Mouse (Mus musculus) stomach, postnatal 0 days (tissue): ENCODE measurements around the gene Trib2. TPM values are rescaled to one million over a fixed set of nuclear protein-coding genes. Genes with fewer than 3 reads are reported as not detected.
A peak's percentile ranks its signal among the peaks of the same experiment; 100 is the strongest.

ENCODE experiments used
- ATAC-seq: fragments of 200-750 bp; cut with Nextera tagmentation; 2 replicates; pipeline ENCODE4 v1.8.0; 2017; ENCODE audit not compliant: low FRiP score, low TSS enrichment
- DNase-seq: peaks from one replicate; pipeline ENCODE4 v3.0.0-alpha.2; 2016; ENCODE audit warnings: low spot score
- H3K27ac ChIP-seq: fragments of 300-500 bp; sonication (generic); replicated peaks from 2 replicates; pipeline ENCODE4 v1.5.1; 2014; ENCODE audit warnings: mild to moderate bottlenecking, control low read depth
- H3K27me3 ChIP-seq: fragments of 300-500 bp; sonication (generic); 2 replicates; pipeline ENCODE4 v1.6.1; 2014; ENCODE audit warnings: low read length; ENCODE audit not compliant: control insufficient read depth, insufficient read depth
- H3K36me3 ChIP-seq: fragments of 300-500 bp; sonication (generic); 2 replicates; pipeline ENCODE4 v1.6.1; 2014; ENCODE audit warnings: low read length, mixed read lengths; ENCODE audit not compliant: control insufficient read depth, insufficient read depth
- H3K4me1 ChIP-seq: fragments of 300-500 bp; sonication (generic); replicated peaks from 2 replicates; pipeline ENCODE4 v1.6.1; 2014; ENCODE audit warnings: antibody characterized with exemption; ENCODE audit not compliant: control insufficient read depth, insufficient read depth
- H3K4me2 ChIP-seq: fragments of 300-500 bp; sonication (generic); replicated peaks from 2 replicates; pipeline ENCODE4 v1.6.1; 2014; ENCODE audit warnings: low read depth, mild to moderate bottlenecking, control low read depth, moderate library complexity
- H3K4me3 ChIP-seq: fragments of 300-500 bp; sonication (generic); 2 replicates; pipeline ENCODE4 v1.5.1; 2014; ENCODE audit warnings: low read depth, low read length, control low read depth
- H3K9ac ChIP-seq: fragments of 300-500 bp; sonication (generic); 2 replicates; pipeline ENCODE4 v1.6.1; 2014; ENCODE audit warnings: mild to moderate bottlenecking, low read length, control low read depth, mixed read lengths
- H3K9me3 ChIP-seq: fragments of 300-500 bp; sonication (generic); 2 replicates; pipeline ENCODE4 v1.6.1; 2016; ENCODE audit warnings: low read length; ENCODE audit not compliant: control insufficient read depth
- CTCF ChIP-seq: IDR thresholded peaks from 2 replicates; pipeline ENCODE4 v1.5.1; 2016; ENCODE audit warnings: antibody characterized with exemption, low read depth, mild to moderate bottlenecking, moderate library complexity
- EP300 ChIP-seq: optimal IDR thresholded peaks from 2 replicates; pipeline ENCODE3; 2016; ENCODE audit warnings: antibody characterized with exemption
- WGBS: fragments of 180-500 bp; shearing (Covaris S2); extraction: QIAGEN DNeasy Blood & Tissue Kit; methylation state at CpG from one replicate; pipeline ENCODE4 v1.1.7; 2014; 5-methylcytosine and 5-hydroxymethylcytosine counted together
- polyA plus RNA-seq: library from polyadenylated mRNA; unstranded; fragments of >200 nt; fragmentation: Nextera tagmentation; extraction: Ambion mirVana; gene quantifications from 2 replicates; pipeline ENCODE4 v1.2.1, GENCODE M21; 2015

Trib2 gene
- polyA plus RNA-seq, 1 experiment from 2014 or later = 9.9 TPM

- H3K27me3 ChIP-seq = no peaks in the 10 kb centered on the region
- H3K27ac ChIP-seq = no peak overlapping the region
Observed at GRCm38 (mm10) chr12:15813133-15813818, 3.4 kb downstream of the Trib2 start.

GRCm38 (mm10) chr12:15812139-15812962 lies 4.4 kb downstream of the Trib2 start:
- no peak for DNase-seq
- no peak overlapping the region for H3K27ac ChIP-seq

More at GRCm38 (mm10) chr12:15813133-15813818, 3.4 kb downstream of the Trib2 start:
- 40% methylated on average over 12 of the region's 12 CpGs for WGBS
- Histone ChIP-seq H3K36me3 (no peaks in the 10 kb centered on the region), H3K4me2 (peak overlapping the region; percentile 90), H3K4me1 (no peaks in the 10 kb centered on the region), H3K9ac (no peak overlapping the region), H3K4me3 (peak overlapping the region; percentile 76), H3K9me3 (no peaks in the 10 kb centered on the region)
- ATAC-seq (no peak), DNase-seq (no peak)
- no peak for TF ChIP-seq CTCF
- no peak for TF ChIP-seq EP300

GRCm38 (mm10) chr12:15811682-15812081 lies 5.0 kb downstream of the Trib2 start:
- Histone ChIP-seq H3K4me2 (peak overlapping the region; percentile 20; the same call in 1 of the 2 replicates), H3K36me3 (no peaks in the 10 kb centered on the region), H3K9me3 (no peaks in the 10 kb centered on the region), H3K27ac (no peak overlapping the region), H3K27me3 (no peaks in the 10 kb centered on the region), H3K4me3 (no peak overlapping the region), H3K9ac (no peak overlapping the region), H3K4me1 (no peaks in the 10 kb centered on the region)
- 43% methylated on average over 4 of the region's 4 CpGs for WGBS
- DNase-seq = no peak
- ATAC-seq = no peak
- TF ChIP-seq CTCF (no peak), EP300 (no peak)

More at GRCm38 (mm10) chr12:15812139-15812962, 4.4 kb downstream of the Trib2 start:
- Histone ChIP-seq H3K36me3 (no peaks in the 10 kb centered on the region), H3K4me3 (peak overlapping the region; percentile 76; the same call in 1 of the 2 replicates), H3K9ac (no peak overlapping the region), H3K9me3 (no peaks in the 10 kb centered on the region), H3K4me2 (peak overlapping the region; percentile 90), H3K27me3 (no peaks in the 10 kb centered on the region), H3K4me1 (no peaks in the 10 kb centered on the region)
- 41% methylated on average over 6 of the region's 6 CpGs for WGBS
- no peak for ATAC-seq
- TF ChIP-seq CTCF (no peak), EP300 (no peak)

- DNase-seq (no peak), ATAC-seq (no peak)
- no peak overlapping the region for H3K4me2 ChIP-seq
- WGBS = 61% methylated on average over 7 of the region's 7 CpGs
- H3K27ac ChIP-seq = no peak overlapping the region
- H3K9ac ChIP-seq = no peak overlapping the region
- H3K36me3 ChIP-seq = no peaks in the 10 kb centered on the region
- H3K9me3 ChIP-seq = no peaks in the 10 kb centered on the region
- H3K4me3 ChIP-seq = no peak overlapping the region
- H3K27me3 ChIP-seq = no peaks in the 10 kb centered on the region
- TF ChIP-seq EP300 (no peak), CTCF (no peak)
- no peaks in the 10 kb centered on the region for H3K4me1 ChIP-seq
Observed at GRCm38 (mm10) chr12:15810926-15811325, 5.8 kb downstream of the Trib2 start.

DNA sequence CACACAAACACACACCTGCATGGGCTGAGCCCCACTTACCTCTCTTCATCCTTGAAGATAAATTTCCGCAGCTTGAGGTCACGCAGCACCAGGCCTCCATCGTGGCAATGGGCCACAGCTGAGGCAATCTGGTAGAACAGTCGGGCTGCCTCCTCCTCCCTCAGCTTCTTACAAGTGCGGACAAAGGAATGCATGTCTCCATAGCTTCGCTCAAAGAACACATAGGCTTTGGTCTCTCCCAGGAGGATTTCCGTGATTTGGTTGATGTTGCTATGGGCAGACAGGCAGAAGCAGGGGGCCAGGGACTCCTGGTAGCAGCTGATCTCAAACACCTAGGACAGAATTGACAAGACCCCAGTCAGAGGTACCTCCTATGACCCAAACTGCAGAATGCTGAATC lies 7.1 kb downstream of the Trib2 start:
- no peak for TF ChIP-seq EP300
- no peak for TF ChIP-seq CTCF
- no peak overlapping the region for H3K27ac ChIP-seq
- H3K4me3 ChIP-seq = no peak overlapping the region
- no peak for ATAC-seq
- 66% methylated on average over 7 of the region's 7 CpGs for WGBS
- no peaks in the 10 kb centered on the region for H3K4me1 ChIP-seq
- no peaks in the 10 kb centered on the region for H3K36me3 ChIP-seq
- DNase-seq = no peak
- no peak overlapping the region for H3K9ac ChIP-seq
- no peaks in the 10 kb centered on the region for H3K27me3 ChIP-seq
- no peaks in the 10 kb centered on the region for H3K9me3 ChIP-seq
- H3K4me2 ChIP-seq = no peak overlapping the region

- WGBS = 76% methylated on average over 4 of the region's 4 CpGs
- H3K27ac ChIP-seq = no peak overlapping the region
- no peaks in the 10 kb centered on the region for H3K27me3 ChIP-seq
- no peaks in the 10 kb centered on the region for H3K9me3 ChIP-seq
- TF ChIP-seq EP300 (no peak), CTCF (no peak)
- H3K4me1 ChIP-seq = no peaks in the 10 kb centered on the region
- ATAC-seq = no peak
- no peak overlapping the region for H3K4me3 ChIP-seq
- no peak for DNase-seq
- no peak overlapping the region for H3K4me2 ChIP-seq
- H3K36me3 ChIP-seq = no peaks in the 10 kb centered on the region
- H3K9ac ChIP-seq = no peak overlapping the region
Observed at GRCm38 (mm10) chr12:15809249-15809648, 7.5 kb downstream of the Trib2 start.
